Mouse (Mus musculus) ES-CJ7 (cell line): ENCODE data around the gene Plbd2.

Source experiments
- DNase-seq: peaks from one replicate; pipeline ENCODE4 v3.0.0; 2011; ENCODE audit warnings: low read depth, low spot score

Plbd2 gene

DNA sequence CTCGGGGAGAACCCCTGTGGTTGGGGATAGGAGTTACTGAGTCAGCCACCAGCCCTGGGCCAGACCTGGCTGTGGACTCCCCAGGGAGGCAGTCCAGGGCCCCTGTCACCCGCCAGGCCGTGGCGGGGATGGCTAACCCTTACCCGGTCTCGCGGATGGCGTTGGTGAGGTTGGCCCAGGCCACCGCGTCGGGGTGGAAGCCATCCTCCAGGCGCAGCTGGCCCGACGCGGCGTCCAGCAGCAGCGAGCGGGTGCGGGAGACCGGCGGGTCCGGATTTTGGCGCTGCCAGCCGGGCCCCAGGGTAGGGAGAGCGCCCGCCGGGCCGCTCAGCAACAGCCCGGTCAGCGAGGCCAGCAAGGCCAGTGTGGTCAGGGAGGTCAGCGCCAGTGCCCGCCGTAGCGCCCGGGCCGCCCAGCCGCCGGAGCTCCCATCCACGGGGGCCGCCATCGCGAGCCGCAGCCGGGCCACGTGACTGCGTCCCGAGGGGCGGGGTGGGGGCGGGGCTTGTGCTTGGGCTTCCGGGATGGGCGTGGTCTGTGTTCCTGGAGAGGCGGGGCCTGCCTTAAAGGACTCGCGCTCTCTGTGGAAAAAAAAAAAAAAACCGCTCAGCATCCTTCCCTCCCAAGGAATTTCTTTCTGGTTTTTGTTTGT is at the start of gene Plbd2:
Plbd2 (minus strand) TSS at position 482 of the 652 bp plus-strand sequence.
- peak; percentile 83 for DNase-seq

DNA sequence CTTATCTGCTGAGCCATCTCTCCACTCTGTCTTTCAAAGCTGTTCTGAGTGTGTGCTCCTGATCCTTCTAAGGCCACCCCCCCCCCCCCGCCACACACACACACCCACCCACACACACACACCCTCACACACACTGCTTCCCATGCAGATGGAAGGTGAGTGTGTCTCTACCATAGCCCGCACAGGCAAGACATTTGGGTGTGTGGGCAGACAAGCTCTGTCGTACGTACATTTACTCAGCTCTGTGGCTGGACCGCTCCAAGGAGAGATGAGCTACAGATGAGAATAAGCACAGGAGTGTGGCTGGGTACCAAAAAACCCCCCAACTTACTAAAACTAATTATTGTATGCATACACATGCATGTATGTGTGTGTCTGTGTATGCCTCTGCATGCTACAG is 47.2 kb upstream of the Plbd2 start:
- DNase-seq: no peak

DNA sequence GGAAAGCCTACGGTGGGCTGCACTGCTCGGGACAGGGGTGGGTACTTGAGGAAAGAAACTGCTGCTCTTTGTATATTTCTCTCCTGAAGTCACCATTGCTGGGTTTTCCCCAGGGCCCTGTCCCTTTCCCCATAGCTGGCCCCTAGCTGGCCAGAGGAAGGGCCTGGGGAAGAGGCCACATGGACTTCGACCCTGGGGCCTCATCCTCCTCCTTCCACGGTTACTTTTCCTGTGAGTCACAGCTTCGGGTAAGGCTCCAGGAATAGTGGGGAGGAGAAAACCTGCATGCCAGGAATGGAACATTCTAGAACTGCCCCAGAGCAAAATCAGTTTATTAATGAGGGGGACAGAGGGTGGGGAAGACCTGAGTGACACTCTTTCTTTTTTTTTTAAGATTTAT is 46.7 kb upstream of the Plbd2 start:
- DNase-seq: no peak

DNA sequence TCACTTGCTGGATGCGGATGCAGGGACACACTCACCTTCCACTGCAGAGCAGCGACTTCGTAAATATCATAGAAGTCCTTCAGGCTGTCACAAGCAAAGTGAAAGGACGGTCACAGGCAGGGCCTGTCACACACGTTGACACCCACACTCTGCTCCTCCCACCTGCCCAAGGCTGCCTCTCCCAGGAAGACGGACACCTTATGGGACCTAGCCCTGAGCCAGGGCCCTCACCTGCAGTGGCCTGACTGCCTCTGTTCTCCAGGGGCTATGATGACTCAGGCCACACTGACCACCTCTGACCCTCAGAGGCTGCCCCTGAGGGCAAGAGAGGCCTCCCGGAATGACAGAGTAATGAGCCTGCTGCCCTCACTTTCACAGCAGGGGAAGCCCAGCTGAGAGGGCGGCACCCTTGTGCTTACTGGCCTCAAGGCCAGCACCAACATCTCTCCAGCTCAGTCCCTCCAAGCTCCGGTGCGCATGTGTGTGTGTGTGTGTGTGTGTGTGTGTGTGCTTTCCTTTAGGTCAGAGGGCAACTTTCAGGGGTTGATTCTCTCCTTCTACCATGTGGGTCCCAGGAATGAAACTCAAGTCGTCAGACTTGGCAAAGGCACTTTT is 44.9 kb upstream of the Plbd2 start:
- no peak for DNase-seq

DNA sequence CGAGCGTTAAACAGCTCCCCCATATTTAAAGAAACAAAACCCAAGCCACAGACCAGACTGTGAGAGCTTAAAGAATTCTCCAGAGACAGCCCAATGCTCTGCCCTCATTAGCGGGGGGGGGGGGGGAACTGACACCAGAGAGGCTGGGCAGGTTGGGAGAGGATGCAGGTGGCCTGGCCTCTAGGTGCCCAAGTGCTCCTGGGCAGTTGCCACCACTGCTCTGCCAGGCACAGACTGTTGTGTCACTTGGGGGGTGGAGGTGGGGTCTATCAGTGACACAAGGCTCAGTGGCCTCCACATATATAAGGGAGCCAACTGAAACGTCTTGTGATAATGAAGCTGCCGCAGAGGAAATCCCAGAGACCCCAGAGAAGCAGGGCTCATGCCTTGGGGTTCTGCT is 33.2 kb upstream of the Plbd2 start:
- no peak for DNase-seq

- DNase-seq: no peak
Measured at GRCm38 (mm10) chr5:120536046-120536445, 32.6 kb upstream of the Plbd2 start.

DNA sequence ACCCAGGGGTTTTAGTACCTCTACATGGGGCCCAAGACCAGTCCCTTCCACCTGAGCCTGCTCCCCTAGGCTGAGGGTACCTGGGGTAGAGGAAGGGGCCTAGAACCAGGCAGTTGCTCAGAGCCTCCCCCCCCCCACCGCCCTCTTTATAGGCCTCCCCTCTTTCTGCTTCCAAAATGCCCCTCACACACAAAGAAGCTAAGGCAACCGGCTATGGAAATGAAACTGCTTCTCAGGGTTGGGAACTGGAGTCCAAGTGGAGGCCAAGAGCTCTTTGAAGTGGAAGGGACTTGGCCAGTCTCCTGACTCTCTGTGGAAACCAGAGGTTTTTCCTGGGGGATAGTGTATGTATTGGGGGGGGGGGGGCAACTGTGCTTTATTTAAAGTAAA is 31.3 kb upstream of the Plbd2 start:
- DNase-seq: no peak

GRCm38 (mm10) chr5:120534071-120534685 is 30.8 kb upstream of the Plbd2 start:
- DNase-seq: no peak

DNA sequence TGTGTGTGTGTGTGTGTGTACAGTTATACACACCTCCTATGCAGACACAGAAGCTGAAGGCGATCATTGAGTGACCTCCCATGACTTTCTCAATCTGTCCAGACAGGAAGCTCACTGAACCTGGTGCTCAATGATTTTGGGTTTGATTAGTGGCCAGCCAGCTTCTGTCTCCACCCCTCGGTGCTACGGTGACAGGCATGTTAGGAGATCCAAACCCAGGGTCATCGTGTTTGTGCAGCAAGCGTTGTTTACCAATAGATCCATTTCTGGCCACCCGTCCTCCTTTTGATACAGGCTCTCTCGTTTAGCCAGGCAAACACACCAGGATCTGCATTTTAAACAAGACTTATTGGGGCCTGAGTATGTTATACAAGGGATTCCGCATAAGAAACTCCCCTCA is 28.2 kb upstream of the Plbd2 start:
- no peak for DNase-seq

- DNase-seq: no peak
Measured at GRCm38 (mm10) chr5:120527296-120527964, 24.0 kb upstream of the Plbd2 start.

DNA sequence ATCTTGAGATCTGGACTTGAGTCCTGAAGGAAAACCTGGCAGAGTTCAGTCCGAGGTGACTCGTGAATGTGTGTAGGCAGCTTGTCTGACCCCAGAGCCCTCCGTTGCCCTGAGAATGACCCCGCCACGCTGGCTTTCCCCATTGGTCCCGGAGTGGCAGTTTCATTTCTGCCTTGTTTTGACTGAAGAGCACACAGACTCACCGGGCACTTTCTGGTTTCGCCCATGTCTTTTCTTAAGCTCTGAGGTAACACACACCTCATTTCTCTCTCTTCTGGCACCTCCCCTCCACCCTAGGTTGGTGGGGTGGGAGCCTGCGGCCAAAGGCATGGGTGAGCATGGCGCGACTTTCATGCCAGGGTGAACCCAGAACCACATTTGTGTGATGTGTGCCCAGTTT is 22.9 kb upstream of the Plbd2 start:
- no peak for DNase-seq

DNA sequence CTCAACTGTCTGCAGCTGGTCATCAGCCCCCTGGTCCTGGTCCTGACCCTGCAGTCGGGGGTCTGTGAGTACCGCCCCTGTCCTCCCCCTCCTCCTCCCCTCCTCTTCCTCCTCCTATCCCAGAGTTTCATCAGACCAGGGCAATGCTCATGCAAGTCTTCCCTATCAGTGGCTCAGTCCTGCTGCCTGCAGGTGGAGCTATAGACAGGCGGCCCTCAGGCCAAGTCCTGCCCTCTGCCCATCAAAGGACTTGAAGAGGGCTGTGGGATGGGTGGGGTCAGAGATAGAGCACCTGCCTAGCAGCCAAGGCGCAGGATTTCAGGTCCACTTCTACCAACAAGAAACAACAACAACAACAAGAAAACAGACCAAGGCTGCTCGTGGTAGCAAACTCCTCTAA is 22.3 kb upstream of the Plbd2 start:
- peak; percentile 57 for DNase-seq

DNA sequence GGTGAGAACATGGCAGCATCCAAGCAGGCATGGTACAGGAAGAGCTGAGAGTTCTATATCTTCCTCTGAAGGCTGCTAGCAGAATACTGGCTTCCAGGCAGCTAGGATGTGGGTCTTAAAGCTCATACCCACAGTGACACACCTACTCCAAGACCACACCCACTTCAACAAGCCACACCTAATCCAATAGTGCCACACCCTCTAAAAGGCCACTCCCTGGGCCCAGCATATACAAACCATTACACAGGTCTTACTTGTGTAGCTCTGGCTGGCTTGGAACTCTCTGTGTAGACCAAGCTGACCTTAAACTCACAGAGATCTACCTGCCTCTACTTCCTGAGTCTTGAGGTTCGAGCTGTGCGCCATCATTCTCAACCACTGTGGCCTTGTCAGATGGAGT is 21.3 kb upstream of the Plbd2 start:
- no peak for DNase-seq

GRCm38 (mm10) chr5:120522649-120523048 is 19.2 kb upstream of the Plbd2 start:
- peak; percentile 79 for DNase-seq

- DNase-seq: peak; percentile 70
Measured at GRCm38 (mm10) chr5:120517552-120517951, 14.1 kb upstream of the Plbd2 start.

- DNase-seq: no peak
Measured at GRCm38 (mm10) chr5:120516221-120516984, 13.0 kb upstream of the Plbd2 start.

- no peak for DNase-seq
Measured at GRCm38 (mm10) chr5:120515451-120515850, 12.0 kb upstream of the Plbd2 start.

GRCm38 (mm10) chr5:120514754-120515153 is 11.3 kb upstream of the Plbd2 start:
- DNase-seq: no peak

DNA sequence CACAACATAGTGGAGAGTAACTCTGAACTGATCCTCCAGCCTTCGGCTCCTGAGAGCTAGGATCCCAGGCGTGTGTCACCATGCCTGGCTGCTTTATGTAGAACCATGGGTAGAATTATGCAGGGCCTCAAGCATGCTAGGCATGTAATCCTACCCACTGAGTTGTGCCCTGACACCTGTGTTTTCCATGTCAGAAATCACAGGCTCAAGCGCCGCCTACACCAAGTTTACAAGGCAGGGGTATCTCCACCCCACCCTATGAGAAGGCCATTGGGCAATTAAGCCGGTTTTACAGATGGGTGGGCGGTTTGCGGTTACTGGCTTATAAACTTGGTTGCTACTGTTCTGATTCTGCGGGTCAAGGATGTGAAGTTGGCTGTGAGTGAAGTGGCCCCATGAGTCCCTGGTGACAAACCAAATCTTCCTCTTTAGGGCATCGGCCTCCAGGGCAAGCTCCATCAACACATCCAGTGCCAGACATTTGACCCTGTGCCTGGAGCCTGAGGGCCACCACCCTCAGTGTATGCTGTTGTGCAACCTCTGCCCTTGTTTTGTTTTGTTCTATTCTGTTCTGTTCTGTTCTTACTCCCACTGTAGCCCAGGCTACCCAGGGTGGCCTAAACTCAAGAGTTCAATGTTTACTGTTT is 10.7 kb upstream of the Plbd2 start:
- DNase-seq: no peak

DNA sequence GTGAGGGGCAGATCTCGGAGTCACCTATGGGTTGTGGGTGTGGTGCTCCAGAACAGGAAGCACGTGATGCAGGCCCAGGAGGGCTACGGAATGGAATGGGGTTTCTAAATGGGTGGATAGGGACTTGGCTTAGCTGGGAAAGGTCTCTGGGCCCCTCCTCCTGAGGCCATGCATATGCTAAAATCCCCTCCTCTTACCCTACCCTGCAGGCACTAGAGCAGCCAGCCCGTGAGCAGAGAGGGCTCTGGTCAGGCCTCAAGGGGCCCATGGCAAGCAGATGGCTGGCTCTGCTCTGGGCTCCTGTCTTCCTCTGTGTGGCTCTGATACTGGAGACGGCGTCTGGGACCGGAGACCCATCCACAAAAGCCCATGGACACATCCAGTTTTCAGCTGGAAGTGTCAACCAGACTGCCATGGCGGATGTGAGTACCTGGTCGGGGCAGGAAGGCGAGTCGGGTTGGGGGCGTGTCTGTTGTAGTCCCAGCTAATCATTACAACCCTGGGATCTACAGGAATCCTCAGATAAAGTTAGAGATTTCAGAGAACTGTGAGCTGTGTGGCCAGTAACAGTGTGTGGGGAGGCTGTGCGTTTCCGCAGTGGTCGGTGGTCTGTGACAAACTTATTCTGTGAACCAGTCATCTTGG is 9.6 kb upstream of the Plbd2 start:
- peak; percentile 97 for DNase-seq

- DNase-seq: no peak
Measured at GRCm38 (mm10) chr5:120511643-120512220, 8.3 kb upstream of the Plbd2 start.
